Mouse (Mus musculus) kidney, adult 18-20 months (tissue): ENCODE data around the gene Epas1.

Experiments used
- DNase-seq: peaks from one replicate; pipeline ENCODE4 v3.0.0; 2021

Epas1 gene

DNA sequence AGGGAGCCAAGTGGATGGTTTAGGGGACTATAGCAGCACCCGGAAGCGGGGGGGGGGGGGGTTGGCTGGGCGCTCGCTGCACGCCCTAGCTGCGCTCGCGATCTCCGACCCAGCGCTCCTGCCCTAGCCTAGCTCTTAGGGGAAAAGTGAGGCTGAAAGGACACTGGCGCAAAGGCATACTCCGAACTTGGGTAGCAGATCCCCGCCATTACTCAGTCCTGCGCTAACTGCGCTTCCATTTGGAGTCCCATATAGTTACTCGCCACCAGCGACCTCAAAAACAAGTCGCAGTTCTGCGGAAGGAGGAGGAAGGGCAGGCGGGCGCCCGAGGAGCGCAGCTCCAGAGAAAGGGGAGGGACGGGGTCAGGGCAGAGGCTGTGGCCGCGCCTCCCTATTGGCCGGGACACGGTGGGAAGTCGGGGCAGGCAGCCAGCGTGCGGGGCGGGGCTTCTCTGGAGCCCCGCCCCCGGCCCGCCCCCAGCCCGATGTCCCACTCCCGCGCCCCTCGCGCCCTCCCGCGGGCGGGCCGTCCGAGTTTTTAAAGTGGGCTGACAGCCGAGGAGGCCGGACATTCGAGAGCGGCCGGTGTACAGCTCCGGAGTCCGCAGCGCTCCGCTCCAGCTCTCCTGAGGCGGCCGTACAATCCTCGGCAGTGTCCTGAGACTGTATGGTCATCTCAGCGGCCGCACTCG lies at the start of gene Epas1:
Gene Epas1, plus strand, starts transcription at position 571 of the 692 bp plus-strand sequence.
- DNase-seq: peak; percentile 93

- DNase-seq: peak; percentile 6
Measured at GRCm38 (mm10) chr17:86705236-86705635, 48.3 kb upstream of the Epas1 start.

DNA sequence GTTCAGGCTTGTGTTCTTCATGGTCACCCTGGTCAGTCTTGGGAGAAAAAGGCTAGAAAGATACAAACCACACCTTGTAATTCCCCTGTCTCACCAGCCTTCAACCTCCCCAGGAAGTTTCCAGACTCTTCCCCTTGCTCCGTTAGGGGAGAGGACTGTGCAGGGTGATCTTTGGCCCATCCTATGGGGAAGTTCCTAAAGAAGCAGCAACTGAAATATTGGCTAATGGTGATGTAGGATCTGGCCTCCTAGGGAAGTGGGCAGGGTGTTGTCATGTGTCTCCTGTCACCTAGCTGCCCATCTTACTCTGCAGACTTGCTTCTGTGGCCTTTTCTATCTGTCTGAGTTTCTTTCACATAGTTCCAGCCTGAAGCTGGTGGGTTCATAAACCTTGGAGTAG lies 47.0 kb upstream of the Epas1 start:
- DNase-seq: no peak

DNA sequence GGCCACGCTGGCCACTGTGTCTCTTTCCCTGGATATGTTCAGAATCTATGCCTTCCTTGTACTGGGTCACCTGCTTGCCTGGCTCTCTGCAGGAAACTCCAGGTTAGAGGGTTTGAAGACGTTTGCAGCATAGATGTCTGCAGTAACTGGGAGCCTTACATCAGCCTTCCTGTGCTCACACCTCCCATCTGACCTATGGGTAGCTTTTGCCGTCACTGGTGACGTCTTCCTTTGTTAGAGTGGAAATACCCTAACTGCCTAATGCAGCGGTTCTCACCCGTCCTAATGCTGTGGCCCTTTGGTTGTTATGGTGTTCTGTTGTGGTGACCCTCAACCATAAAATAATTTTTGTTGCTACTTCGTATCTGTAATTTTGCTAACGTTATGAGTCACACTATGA lies 43.7 kb upstream of the Epas1 start:
- DNase-seq: no peak

GRCm38 (mm10) chr17:86710379-86710778 lies 43.1 kb upstream of the Epas1 start:
- DNase-seq: peak; percentile 12

- no peak for DNase-seq
Measured at GRCm38 (mm10) chr17:86711949-86712348, 41.6 kb upstream of the Epas1 start.

DNA sequence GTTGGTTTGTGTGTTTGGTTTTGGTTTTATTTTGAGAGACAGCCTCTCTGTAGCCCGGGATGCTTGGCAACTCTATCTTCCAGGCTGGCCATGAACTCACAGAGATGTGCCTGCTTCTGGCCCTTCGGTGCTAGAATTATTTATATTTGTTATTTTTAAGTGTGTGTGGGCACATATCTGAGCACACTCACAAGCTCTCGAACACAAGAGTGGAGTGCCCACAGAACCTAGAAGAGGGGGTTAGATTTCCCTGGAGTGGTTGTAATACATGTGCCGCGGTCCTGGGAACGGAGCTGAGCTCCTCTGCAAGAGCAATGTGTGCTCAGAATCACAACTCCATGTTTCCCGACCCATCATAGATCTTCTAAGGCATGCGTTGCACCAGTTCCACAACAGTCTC lies 40.9 kb upstream of the Epas1 start:
- no peak for DNase-seq

DNA sequence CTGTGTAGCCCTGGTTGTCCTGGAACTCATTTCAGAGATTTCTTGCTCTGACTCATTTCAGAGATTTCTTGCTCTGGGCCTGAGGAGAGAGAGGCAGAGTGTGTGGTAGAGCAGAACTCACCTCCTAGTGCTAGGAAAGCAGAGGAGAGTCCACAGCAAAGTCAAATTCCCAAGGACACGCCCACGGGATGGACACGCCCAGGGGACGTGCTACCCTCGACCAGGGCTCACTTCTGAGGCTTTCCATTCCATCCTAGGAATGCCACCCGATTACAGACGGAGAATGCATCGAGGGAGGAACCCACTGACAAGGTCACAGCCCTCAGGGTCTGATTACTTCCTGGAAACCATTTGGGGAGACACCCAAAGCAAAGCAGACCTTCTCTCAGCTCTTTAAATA lies 39.9 kb upstream of the Epas1 start:
- DNase-seq: peak; percentile 44

DNA sequence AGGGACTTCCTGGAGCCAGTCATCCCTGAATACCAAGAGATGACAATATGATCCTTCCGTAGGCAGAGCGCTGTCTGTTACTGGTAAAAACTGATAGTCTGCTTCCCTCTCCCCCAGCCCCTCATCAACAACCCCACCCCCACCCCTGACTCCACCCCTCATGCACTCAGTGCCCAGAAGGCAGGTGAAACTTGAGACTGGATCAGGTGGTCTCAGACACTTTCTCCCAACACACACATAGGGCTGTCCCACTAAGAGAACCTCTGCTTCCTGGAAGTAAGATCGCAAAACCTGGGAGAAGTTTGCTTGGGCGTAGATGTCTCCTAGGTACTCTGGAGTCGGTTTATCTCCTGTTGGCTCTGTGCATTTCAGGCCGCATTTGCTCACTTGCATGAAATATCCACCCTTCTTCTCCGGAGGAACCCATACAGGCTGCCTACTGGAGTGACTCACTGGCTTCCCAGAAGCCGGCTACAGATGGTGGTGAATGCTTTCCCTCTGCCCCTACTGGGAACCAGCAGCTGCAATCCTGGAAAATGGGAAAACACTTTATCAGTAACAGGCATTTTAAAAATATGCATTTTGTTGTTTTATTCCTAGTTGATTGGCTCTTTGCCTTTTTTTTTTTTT lies 28.6 kb upstream of the Epas1 start:
- DNase-seq: no peak

DNA sequence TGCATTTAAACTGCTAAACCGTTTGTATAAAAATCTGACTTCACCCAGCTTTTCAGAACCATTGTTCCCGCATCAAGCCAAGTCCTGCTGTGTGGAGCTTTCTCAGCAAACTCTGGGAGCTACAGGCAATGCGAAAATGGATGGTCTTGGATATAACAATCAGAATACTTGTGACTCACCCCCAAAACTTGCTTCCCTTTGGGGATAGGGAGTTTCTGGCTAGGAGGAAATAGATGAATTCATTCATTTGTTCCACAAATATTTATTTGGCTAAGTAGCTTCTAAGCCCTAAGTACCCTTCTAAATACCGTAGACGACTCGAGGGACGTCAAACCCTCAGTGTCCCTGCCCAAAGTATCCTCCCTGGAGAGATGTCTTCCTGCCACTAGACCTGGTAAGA lies 27.0 kb upstream of the Epas1 start:
- DNase-seq: no peak

- no peak for DNase-seq
Measured at GRCm38 (mm10) chr17:86727031-86727430, 26.5 kb upstream of the Epas1 start.

DNA sequence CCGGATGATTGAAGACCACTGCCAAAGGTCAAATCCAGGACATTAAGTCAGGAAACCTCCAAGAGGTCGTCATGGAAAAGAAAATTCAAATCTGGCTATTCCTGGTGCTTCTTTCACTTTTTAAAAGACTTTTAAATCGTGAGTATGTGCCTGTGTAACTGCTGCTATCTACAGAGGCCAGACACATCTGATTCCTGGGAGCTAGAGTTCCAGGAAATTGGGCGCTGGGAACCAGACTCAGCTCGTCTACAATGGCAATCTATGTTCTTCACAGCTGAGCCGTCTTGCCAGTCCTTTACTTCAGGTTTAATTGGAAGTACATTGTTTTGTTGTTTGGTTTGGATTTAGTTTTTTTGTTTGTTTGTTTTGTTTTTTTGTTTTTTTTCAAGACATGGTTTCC lies 22.2 kb upstream of the Epas1 start:
- no peak for DNase-seq

GRCm38 (mm10) chr17:86732024-86732423 lies 21.5 kb upstream of the Epas1 start:
- DNase-seq: peak; percentile 75

- DNase-seq: no peak
Measured at GRCm38 (mm10) chr17:86732522-86732921, 21.0 kb upstream of the Epas1 start.

DNA sequence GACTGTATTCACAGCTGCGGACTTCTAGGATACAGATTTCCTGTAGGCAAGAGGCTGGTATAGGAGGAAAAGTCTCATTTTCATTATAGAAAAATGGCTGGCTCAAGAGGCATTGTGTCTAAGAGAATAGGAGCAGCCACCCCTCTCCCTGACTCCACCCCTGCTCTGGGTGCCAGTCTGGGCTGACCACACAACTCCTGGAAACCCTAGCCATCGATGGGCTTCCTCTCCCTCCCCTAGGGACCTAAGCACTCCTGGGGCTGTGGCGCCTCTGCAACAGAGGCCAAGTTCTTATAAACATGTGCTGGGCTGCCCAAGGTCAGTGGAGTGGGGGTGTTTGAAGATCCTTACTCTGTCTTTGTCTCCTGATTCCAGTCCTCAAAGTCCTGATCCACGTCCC lies 19.9 kb upstream of the Epas1 start:
- no peak for DNase-seq

- no peak for DNase-seq
Measured at GRCm38 (mm10) chr17:86738477-86738876, 15.0 kb upstream of the Epas1 start.

GRCm38 (mm10) chr17:86743351-86743941 lies 10.1 kb upstream of the Epas1 start:
- no peak for DNase-seq

DNA sequence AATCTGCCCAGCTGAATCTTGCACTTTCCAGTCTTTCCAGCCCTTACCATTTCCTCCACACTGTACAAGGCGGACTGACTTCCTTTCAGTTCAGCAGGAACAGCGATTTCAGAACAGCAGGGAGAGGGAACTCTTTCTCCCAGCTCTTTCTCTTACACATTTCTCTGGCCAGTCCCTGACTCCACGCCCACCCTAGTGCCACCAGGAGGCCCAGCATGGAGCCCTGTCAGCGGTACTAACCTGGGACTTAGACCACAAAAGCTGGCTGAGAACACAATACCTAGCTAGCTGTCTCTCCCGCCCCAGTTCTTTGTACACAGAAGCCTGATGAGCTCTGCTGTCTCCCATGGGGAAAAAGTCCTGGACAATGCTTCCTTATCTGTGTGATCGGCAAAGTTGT lies 8.6 kb upstream of the Epas1 start:
- DNase-seq: no peak

DNA sequence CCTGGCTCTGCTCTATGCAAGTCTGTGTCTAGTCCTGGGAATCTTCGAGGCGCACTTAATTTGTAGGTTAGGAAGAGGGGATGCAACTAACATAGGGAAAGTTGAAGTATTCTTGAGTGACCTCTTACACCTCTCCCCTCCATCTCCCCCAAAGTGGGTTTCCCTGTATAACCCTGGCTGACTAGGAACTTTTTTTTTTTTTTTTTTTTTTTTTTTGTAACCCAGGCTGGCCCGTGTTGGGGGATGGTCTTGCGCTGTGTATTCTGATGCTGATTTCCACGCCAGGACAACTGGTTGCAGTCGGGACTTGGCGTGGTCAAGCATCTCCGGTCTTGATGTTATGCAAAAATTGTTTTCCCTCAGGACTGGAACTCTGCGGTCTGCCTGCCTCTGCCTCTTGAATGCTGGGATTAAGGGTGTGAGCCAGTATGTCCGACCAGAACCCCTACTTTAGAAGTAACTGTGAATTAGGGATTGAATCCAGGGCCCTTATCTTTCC lies 2.1 kb upstream of the Epas1 start:
- DNase-seq: no peak

GRCm38 (mm10) chr17:86753931-86754805 lies 668 bp downstream of the Epas1 start:
- peak; percentile 83 for DNase-seq

DNA sequence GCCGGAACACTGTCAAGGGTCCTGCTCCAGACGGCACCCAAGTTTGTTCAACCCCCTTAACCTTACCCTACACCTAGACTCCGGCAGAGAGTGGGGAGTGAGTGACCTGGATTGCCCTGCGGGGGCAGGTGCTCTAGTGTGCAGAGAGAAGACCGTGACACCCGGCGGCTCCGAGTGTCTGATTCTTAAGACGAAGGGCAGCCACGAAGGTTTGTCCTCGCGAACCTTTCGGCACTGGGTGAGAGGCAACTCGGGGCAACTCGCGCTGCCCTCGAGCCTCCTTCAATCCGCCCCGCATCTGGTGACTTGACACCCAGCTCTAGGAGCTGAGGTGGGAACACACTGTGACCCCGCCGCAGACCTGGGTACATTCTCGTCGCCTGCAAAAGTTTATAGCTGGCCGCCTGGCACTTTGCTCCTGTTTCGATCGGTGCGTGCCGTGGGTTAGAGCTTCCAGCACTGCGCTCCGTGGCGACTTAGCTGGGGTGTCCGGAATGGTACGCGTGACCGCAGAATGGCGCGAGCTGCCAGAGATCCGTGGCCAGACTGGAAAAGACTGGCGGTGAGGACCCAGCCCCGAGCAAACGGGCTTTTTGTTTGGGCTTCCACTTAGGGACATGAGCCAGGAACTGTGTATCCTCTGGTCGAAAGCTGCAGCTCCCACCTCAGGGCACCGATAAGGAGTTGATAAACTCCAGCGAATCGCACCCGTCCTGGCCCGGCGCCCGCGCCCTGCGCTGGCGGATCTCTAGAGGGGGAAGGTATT lies 1.5 kb downstream of the Epas1 start:
- DNase-seq: peak; percentile 64

- DNase-seq: no peak
Measured at GRCm38 (mm10) chr17:86755581-86756195, 2.2 kb downstream of the Epas1 start.
